Mouse (Mus musculus) CD4-positive naive resting alpha-beta T cell, adult 57 days (primary cell): ENCODE measurements around the gene Scaper. TPM values are rescaled to one million over a fixed set of nuclear protein-coding genes. Genes with fewer than 3 reads are reported as not detected.

Experiments used
- total RNA-seq: library from RNA; stranded (reverse); gene quantifications from one replicate; pipeline ENCODE4 v1.2.4, GENCODE M21; 2023

Gene Scaper
- total RNA-seq: 34.3 TPM

DNA sequence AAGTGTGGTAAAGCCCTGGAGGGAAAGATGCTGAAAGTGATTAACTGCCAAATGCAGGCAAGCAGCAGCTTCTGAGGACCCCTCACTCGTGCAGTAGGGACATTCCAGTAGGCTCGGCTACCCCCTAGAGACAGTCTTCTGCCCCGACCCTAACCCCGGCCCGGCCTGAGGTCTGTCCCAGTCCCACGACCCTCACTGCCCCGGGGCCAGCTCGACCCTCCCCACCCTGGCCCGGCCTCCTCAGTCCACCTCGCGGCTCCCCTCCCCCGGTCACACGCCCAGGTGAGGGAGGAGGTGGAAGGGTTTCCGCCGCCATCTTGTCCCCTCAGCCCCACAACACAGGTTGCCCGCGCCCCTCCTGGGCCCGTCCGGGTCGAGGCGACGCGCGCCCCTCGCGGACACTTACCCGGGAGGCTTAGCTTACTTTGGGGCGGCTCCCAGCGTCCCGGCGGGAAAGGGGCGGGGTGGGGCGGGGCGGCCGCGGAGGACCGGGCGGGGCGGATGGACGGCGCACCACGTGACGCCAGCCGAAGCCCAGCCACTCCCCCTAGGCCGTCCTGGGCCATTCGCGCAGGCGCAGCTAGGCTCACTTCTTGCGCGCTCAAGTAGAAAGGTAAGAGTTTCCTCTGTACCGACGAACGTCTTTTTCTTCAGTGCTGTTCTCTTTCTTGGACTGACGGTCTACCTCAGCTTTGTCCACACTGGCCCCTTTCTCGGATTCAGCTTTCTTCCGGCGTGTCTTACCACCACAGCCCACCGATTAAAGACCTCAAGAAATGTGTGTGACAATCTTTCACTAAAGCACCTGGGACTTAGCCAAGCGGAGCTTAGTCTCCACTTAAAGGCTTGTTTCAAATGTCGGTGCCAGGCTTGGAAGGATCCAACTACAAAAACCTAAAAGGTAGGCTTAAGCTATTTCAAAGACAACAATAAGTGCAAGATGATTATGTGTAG, at the start of gene Scaper:
Scaper (minus strand) TSS at position 456 of the 954 bp plus-strand sequence.

DNA sequence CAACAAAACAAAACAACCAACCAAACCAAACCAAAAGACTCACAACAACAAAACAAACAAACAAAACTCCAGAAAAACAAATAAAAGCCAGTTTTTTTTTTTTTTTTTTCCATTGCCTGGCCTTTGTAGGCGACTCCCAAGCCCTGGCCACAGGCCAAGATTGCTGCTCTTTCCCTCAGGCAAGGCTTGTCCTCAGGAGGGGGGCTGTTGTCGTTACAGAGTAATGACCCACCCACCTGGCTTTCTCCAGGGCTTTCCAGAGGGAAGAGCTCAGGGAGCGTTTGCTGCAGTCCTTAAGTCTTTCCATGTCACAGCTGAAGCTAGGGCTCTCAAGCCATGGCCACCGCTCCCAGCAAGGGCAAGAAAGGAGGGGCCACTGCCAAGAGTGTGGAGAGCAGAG, 399.5 kb downstream of the Scaper start, which contains the start of gene Isl2:
Isl2 (plus strand) TSS at position 296 of the 400 bp plus-strand sequence.

DNA sequence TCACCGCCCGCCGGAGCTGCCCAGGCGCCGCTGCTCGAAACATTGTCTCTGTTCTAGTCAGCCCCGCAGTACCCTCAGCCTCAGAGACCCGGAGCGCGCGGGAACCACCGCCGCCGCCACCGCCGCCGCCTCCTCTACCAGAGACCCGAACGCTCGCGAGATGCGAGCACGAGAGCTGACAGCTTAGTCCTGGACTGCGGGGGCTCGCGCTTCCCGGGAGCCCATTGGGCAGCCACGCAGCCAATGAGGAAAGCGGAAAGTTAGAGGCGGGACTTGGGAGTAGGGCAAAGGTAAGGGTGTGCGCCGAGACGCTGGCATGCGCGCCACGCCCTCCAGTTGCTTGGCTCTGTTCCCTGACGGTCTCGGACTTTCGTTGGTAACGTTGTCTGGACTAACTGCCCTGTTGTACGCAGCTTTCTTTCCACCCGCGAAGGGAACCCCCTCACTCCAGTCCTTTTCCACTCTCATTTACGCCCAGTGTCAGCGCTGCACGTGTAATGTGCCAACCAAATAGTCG, 425.8 kb downstream of the Scaper start, which contains the start of gene Etfa:
Etfa (minus strand) TSS at position 217 of the 517 bp plus-strand sequence.

Other genes starting within 250 kb of the Scaper start
- gene 4930563M21Rik, start 72.4 kb upstream of the Scaper start, total RNA-seq: not detected
- 35.2 TPM for gene Rcn2, start 103.7 kb upstream of the Scaper start, total RNA-seq
- 185 TPM for gene Pstpip1, start 151.8 kb upstream of the Scaper start, total RNA-seq
- gene Tspan3, start 227.4 kb upstream of the Scaper start, total RNA-seq: 15.8 TPM